Mouse (Mus musculus): ENCODE data around the gene Il5.

Gene Il5

DNA sequence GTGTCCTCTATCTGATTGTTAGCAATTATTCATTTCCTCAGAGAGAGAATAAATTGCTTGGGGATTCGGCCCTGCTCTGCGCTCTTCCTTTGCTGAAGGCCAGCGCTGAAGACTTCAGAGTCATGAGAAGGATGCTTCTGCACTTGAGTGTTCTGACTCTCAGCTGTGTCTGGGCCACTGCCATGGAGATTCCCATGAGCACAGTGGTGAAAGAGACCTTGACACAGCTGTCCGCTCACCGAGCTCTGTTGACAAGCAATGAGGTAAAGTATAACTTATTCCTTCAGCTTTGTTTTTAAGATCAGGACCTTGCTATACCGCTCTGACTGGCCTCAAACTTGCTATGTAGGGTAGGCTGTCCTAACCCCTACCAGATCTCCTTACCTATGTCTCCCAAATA lies at the start of gene Il5:
Il5 (plus strand) TSS at position 80 of the 400 bp plus-strand sequence.
- DNase-seq (ENCODE audit: low spot score) = no peak

DNA sequence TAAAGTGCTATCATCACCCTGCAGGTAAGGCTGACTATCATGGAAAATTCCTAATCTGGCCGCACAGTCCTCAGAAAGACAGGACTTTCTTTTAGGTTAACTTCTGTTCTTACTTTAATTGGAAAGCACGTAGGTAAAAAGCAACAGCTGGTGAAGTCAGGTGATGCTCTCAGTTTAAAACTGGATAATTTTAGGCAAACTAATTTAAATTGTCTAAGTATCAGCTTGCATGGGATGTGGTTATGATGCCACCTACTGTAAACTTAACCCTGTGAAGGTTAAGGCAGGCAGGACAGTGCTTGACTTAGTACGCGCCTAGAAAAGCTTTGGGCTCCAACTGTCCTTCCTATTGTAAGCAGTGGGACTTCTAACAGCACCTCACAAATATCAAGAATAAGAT lies 49.2 kb upstream of the Il5 start:
- DNase-seq (ENCODE audit: low spot score) = no peak

GRCm38 (mm10) chr11:53680141-53680540 lies 40.5 kb upstream of the Il5 start:
- no peak for DNase-seq (ENCODE audit: low spot score)

DNA sequence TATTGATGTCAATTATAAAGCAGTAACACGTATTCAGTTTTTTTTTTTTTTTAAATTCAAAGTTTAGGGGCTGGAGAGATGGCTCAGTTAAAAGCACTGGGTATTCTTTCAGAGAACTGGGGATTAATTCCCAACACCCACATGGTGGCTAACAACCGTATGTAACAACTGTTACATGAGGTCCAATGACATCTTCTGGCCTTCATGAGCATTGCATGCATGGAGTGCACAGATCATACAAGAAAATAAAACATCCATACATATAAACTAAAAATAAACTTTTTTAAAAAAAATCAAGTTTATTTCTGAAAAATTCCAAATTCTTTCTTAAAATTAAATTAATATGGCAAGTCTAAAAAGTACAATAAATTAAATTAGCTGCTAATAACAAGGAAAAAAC lies 38.9 kb upstream of the Il5 start:
- no peak for DNase-seq (ENCODE audit: low spot score)

DNA sequence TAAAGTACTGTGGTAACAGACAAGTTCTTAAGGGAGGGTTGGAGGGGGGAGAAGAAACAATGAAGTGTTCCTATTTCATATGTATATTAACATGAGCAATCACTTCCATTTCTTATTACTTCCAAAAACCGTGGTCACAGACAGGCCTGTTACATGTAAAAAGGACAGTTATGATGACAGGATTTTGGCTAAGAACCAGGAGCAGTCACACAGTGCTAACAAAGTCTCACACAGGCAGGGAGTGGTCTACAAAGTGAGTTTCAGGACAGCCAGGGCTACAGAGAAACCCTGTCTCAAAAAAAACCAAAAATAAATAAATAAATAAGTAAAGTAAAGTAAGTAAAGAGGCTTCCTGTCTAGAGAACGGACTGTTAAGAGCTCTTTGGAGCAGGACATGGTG lies 38.4 kb upstream of the Il5 start:
- no peak for DNase-seq (ENCODE audit: low spot score)

GRCm38 (mm10) chr11:53682994-53683530 lies 37.5 kb upstream of the Il5 start:
- no peak for DNase-seq (ENCODE audit: low spot score)

- no peak for DNase-seq (ENCODE audit: low spot score)
Observed at GRCm38 (mm10) chr11:53691979-53692378, 28.6 kb upstream of the Il5 start.

DNA sequence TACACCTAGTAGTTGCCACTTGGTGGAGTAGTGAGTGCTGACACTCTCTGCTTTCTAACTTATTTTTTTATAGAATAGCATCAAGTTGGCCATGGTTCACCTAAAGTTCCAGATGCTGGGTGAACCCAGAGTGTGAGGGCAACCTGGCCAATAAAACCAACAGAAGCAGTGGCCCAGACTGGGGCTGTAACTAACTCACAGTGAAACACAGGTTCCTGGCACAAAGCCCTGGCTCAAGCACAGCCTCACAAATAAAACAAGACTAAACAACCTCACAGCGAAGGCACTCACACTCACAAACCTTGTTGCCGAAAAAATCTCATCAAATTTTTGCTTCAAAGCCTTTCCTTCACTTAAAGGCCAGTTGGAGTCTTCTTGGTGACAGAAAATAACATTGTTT lies 22.1 kb upstream of the Il5 start:
- DNase-seq (ENCODE audit: low spot score) = no peak

DNA sequence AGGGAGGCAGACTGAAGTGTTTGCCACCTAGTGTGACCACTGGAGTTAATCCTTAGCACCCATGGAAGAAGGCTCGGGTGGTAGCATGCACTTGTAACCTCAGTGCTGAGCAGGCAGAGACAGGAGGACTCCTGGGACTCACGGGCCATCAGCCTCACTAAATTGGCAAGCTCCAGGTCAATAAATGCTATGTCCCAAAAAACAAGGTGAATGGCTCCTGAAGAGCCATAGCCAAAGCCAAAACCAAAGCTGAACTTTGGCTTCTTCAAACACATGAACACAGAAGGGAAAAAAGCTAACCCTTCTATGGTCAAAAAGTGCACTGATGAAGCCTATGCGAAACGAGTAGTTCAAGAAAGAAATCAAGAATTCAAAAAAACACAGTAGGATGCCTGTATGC lies 21.2 kb upstream of the Il5 start:
- DNase-seq (ENCODE audit: low spot score) = no peak

DNA sequence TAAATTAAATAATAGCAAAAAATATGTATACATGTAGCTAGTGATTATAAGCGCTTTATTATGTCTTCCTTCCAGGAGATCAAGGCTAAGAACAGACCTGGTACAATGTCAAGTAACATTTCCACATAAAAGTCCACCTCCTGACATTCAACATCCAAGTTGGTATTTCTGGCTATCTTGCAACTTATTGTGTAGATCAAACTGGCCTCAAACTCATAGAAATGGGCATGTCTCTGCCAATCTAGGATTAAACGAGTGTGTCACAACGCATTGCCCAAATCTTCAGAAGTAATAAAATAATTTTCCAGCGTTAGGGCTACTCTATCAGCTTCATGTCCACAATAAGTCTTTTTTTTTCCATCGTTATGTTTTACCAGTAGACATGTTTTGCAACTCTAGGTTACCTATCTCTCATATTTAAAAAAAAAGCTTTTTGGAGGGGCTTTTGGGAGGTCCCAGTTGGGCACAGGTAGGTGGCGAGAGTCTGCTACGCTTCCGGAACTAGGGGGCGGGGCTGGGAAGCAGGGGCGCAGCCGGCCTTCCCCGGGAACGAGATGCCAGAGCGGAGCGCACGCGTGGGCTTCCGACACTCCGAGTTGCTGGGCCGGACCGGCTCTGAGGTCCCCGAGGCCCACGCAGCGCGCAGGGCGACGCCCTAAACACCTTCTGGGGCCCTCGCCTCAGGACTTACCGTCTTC lies 14.2 kb upstream of the Il5 start:
- no peak for DNase-seq (ENCODE audit: low spot score)

- DNase-seq (ENCODE audit: low spot score) = peak; percentile 94
Observed at GRCm38 (mm10) chr11:53706934-53707717, 13.5 kb upstream of the Il5 start, which contains the start of gene Rad50. Gene Rad50, minus strand, starts transcription at chr11:53707319.

GRCm38 (mm10) chr11:53707718-53708009 lies 12.9 kb upstream of the Il5 start:
- DNase-seq (ENCODE audit: low spot score) = no peak

DNA sequence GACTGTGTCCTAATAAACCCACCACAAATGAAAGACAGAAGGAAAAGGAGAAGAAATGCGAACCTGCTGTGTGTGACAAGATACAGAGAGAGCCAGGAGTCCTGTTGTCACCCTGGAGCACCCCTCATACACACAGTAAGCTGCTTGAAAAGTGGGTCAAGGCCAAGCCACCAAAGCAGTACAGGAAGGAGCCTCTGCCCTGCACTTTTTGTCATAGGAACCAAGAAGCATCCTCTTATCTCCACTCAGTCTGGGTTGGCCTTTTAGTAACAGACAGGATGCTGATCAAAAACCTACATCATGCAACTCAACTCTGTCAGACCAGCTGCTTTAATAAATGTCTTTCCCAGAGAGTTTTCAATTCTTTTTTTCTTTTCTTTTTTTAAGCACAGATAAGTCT lies 893 bp upstream of the Il5 start:
- no peak for DNase-seq (ENCODE audit: low spot score)

- no peak for DNase-seq (ENCODE audit: low spot score)
Observed at GRCm38 (mm10) chr11:53731457-53731856, 10.9 kb downstream of the Il5 start.

DNA sequence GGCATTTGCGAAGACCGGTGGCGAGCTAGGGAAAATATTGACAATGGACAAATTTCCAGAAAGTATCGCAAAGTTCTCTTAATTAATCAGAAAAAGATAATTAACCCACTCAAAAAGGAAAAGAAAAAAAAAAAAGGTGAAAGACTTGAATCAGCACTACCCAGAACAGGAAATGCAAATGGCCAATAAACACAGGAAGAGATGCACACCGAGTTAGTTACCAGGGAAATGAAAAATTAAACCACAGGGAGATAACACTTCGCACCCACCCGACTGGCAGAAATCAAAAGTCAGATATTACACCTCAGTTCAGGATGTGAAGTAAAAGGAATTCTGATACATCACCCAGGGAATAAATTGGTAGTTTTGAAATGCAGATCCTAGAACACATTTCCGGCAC lies 11.7 kb downstream of the Il5 start:
- no peak for DNase-seq (ENCODE audit: low spot score)

DNA sequence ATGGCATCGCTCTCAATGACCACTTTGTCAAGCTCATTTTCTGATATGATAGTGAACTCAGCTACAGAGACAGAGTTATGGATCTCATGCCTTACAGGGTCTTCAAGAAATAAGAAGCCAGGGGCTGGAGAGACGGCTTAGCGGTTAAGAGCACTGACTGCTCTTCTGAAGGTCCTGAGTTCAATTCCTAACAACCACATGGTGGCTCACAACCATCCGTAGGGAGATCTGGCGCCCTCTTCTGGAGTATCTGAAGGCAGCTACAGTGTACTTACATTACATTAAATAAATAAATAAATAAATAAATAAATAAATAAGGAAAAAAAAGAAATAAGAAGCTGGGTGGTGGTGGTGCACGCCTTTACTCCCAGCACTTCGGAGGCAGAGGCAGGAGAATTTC lies 13.2 kb downstream of the Il5 start:
- peak; percentile 6 for DNase-seq (ENCODE audit: low spot score)

DNA sequence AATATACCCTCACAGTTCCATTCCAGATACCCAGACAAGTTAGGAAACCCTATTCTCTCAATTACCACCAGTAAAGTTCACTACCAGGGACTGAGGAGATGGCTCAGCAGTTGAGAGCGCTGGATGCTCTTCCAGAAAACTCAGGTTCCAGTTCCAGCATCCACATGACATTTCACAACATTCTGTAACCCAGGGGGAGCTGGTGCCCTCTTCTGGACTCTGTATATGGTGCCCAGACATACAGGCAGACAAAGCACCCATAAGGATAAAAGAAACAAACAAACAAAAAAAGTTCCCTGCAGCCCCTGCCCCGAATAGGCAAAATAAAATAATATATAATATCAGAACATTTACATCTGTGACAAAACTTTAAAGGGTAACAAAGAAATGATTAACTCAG lies 13.8 kb downstream of the Il5 start:
- DNase-seq (ENCODE audit: low spot score) = no peak

DNA sequence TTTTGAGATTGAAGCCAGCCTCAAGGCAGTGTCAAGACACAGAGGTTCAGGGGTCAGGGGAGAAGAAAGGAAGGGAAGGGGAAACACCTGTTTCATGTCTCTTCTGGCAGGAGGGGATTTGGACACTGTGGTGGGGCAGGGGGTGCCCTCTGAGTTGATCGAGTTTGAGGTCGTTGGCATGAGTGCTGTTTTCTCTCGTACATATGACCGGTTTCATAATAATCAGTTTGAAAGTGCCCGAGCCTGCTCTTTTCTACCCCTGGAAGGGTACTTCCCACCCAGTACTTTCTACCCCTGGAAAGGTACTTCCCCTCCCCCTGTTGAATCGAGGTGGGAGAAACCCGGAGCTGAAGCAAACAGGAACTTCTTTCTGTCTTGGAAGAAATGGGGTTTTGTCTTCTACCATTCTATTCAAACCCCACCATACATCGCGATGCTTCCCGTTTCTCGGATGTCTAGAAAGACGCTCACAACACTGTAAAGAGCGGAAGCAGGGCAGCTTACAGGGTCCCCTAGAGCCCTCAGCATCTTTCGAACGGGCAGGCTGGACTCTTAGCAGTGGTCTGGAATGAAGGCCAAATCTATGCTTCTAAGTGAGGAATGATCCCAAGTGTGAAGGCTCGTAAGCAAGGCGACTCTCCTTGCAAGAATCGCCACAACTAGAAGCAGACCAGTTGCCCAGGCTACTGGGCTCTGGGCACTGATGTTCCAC lies 14.5 kb downstream of the Il5 start:
- DNase-seq (ENCODE audit: low spot score) = no peak

DNA sequence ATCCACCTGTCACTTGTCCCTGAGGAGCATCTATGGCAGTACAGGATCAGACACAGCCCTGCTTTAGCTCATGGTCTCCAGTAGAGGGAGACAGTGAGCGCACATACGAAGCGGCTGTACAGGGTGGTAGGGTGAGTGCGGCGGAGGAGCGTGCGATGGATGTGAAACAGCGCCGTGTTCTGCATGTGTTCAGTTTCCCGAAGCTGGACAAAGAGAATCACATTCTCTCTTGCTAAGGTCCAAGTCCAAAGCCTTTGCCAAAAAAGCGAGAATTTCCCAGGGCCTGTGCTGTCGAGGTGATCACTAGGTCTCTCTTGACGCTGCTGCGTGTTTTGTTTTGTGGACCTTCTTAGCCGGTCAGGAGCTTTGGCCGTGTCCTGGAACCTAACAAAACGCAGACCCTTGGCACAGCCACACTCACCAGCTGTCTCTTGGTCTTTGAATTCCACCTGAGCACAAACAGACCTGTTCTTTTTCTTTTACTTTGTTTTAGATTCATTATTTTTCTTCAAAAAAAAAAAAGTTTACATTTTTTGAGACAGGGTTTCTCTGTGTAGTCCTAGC lies 15.2 kb downstream of the Il5 start:
- DNase-seq (ENCODE audit: low spot score) = peak; percentile 71

DNA sequence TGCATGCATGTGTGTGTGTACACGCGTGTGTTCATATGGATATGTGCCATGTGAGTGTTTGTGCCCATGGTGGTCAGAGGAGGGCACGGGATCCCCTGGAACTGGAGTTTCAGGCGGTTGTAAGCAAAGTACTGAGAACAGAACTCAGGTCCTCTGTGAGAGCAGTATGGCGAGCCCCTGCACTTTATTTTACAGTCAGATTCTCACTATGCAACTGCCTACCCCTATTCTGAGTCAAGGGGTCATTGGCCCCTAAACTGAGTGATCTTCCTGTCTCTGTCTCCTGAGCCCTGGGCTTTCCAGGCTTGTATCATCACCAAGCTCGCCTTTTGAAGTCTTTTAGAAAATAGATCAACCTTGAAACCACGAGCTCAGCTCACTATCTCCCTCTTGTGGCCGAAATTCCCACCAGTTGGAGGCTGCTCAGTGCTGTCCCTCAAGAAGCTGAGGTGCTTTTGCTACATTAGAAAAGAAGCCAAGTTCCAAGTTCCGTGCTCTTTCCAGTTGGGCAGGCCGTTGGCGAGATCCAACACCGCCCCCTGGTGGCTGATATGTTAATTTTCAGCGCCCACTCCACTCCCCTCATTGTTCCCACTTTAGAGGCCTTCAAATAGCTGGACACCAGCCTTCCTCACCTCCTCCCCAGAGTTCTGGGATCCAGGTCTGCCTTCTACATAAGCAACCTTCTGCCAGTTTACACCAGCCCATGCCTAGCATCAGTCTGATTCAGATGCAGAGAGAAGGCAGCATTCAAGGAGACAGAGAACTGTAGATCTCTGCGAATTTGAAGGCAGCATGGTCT lies 16.4 kb downstream of the Il5 start:
- DNase-seq (ENCODE audit: low spot score) = peak; percentile 73

GRCm38 (mm10) chr11:53737573-53737946 lies 17.0 kb downstream of the Il5 start:
- DNase-seq (ENCODE audit: low spot score) = peak; percentile 57

GRCm38 (mm10) chr11:53742353-53742752 lies 21.8 kb downstream of the Il5 start:
- no peak for DNase-seq (ENCODE audit: low spot score)
